Mouse (Mus musculus): ENCODE data around the gene Lct.
"Not testable (repeated sequence)": the region's sequence is repeated elsewhere in the genome, so short reads cannot be mapped to it uniquely, and the experiment has no call there.

Lct gene

DNA sequence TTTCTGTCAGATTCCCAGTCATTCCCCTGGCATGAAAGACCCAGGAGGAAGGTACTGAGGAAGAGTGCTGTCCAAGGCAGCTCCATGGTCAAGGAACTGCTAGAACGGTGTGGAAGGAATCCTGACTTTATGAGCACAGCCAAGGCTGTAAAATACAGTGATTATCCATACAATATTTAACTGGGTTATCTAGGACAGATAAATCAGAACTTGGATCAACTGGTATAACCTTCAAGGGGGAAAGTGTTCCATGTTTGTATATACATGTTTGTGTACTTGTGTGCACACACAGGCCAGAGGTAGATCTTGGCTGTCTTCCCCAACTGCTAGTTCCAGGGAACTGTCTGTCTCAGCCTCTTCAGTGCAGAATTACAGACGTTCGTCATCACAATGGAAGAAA lies at the start of gene Lct:
Gene Lct, minus strand, starts transcription at position 101 of the 400 bp plus-strand sequence.
- no peak for DNase-seq (ENCODE audit: low read depth, low spot score)

DNA sequence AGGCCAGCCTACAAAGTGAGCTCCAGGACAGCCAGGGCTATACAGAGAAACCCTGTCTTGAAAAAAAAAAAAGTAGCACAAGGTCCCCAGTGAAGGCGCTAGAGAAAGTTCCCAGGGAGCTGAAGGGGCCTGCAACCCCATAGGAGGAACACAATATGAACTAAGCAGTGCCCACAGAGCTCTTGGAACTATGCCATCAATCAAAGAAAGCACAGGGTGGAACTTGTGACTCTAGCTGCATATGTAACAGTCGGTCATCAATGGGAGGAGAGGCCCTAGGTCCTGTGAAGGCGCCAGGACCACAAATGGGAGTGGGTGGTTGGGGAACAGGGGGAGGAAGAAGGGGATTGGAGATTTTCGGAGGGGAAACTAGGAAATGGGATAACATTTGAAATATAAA lies 48.7 kb upstream of the Lct start:
- DNase-seq (ENCODE audit: low read depth, low spot score) = no peak

GRCm38 (mm10) chr1:128372143-128372860 lies 44.2 kb upstream of the Lct start:
- no peak for DNase-seq (ENCODE audit: low read depth, low spot score)

- peak; percentile 35 for DNase-seq (ENCODE audit: low read depth, low spot score)
Observed at GRCm38 (mm10) chr1:128368732-128369441, 40.8 kb upstream of the Lct start.

DNA sequence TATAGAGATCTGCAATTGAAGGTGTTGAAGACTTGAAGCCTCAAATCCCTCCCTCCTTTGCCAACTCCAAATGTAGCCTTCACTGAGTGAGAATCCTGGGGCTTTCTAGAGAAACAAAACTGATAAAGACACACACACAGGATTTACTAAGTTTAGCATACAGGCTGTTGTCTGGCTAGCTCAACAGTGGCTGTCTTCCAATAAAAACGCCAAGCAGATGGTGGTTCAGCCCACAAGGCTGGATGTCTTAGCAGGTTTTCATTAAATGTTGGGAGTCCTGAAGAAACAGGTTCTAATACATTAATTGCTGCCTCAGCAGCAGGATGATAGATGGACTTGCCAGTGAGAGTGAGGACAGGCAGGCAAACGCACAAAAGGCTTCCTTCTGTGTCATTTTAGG lies 32.5 kb upstream of the Lct start:
- DNase-seq (ENCODE audit: low read depth, low spot score) = no peak

- DNase-seq (ENCODE audit: low read depth, low spot score) = peak; percentile 91
Observed at GRCm38 (mm10) chr1:128359554-128360376, 31.6 kb upstream of the Lct start, which contains the start of gene Mcm6. Gene Mcm6, minus strand, starts transcription at chr1:128359664.

- DNase-seq (ENCODE audit: low read depth, low spot score) = no peak
Observed at GRCm38 (mm10) chr1:128358916-128359553, 30.9 kb upstream of the Lct start.

DNA sequence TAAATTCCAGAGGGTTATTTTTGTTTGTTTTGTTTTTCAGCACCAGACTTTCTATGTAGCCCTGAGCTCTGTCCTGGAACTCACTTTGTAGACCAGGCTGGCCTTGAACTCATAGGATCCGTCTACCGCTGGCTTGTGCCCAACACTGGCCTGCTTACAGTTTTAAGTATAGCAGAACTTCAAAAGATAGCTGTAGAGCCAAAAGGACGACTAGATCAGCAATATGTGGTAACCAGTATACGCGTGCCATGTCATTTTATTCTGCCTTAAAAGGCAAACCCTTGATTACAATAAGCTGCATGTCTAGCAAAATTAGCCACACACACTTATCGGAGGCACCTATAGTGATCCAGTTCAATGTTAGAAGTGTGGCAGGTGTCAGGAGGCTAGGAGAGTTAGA lies 30.2 kb upstream of the Lct start:
- no peak for DNase-seq (ENCODE audit: low read depth, low spot score)

DNA sequence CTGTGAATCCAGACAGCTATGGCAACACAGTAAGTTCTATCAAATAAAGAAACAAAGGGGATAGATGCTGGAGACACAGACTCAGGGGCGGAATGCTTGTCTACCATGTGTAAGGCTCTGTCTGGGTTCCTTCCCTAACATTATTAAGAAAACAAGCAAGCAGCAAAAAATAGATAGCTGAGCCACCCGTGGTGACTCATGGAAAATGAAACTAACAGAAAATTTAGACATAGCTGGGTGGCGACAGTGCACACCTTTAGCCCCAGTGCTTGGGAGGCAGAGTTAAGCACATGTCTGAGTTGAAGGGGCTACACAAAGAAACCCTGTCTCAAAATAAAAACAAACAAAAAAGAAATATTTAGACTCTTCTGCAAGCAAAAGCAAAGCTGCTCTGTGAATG lies 29.3 kb upstream of the Lct start:
- no peak for DNase-seq (ENCODE audit: low read depth, low spot score)

GRCm38 (mm10) chr1:128353092-128353491 lies 25.0 kb upstream of the Lct start:
- DNase-seq (ENCODE audit: low read depth, low spot score) = no peak

DNA sequence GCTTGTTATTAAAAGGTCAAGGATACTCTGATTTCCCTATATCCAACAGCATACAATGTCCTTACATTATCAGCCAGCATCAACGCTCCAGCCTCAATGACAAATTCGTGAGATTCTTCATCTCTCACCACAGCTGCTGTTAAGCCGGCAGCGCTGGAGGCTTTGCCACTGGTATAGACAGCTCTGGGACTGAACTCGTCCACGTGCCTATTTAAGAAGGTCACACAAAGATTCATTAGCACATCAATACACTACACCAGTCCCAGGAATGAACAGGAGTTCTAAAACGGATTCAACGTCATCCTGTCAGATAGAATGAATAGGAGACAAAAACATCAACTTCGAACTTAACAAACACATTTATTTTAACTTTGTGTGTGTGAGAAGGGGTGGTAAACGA lies 16.1 kb upstream of the Lct start:
- no peak for DNase-seq (ENCODE audit: low read depth, low spot score)

DNA sequence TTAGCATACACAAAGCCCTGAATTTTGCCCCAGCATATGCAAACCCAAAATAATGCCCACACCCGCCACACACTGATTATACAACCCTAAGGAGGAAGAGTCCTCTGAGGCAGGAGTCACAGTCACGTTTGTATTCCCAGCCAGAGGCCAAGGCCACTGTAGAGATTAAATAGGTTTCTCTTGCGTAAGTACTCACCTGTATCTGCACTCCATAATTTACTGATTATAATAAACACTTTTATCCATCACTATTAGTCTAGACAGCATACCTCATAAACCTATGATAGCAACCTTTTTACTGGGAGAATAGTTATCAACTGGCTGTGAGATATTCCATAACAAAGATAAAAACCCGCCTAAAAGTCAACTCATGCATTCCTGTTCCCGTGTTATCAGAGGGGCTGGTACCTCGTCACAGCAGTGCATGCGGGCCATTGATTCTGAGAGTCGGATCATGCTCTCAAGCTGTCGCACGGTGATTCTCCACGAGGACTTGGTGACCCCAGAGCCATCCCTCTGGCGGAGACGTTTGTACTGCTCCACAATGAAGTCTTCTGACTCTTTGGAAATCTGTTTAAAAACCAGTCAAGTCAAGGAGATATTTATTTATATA lies 9.7 kb upstream of the Lct start:
- no peak for DNase-seq (ENCODE audit: low read depth, low spot score)

GRCm38 (mm10) chr1:128330313-128330712 lies 2.2 kb upstream of the Lct start:
- no peak for DNase-seq (ENCODE audit: low read depth, low spot score)

DNA sequence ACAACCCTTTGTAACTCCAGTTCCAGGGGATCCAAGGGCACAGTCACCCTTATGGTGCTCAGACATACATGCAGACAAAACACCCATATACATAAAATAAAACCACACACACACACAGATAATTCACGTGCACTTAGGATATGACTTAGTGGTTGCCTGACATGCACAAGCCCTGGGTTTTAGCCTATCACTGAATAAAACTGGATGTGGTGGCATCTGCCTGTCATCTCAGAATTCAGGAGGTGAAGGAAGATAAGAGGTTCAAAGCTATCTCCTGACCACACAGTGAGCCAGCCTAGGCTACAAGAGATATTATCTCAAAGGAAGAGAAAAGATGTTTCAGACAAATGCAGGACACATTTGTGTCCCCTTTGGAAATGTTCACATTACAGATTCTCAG lies 953 bp downstream of the Lct start:
- no peak for DNase-seq (ENCODE audit: low read depth, low spot score)

DNA sequence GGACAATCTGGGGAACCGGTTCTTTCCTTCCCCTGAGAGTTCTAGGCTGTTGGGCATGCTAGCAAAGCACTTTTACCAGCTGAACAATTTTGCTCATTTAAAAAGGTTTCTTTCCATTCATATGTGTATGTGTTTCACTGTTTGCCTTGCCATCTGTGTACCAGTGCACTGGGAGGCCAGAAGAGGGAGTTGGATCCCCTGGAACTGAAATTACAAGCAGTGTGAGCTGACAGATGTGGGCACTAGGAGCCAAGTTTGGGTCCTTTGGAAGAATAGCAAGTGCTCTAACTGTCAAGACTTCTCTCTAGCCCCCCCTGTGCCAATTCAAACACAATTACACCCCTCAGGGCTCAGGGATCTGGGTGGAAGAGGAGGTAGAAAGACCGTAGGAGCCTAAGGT lies 3.3 kb downstream of the Lct start:
- no peak for DNase-seq (ENCODE audit: low read depth, low spot score)

DNA sequence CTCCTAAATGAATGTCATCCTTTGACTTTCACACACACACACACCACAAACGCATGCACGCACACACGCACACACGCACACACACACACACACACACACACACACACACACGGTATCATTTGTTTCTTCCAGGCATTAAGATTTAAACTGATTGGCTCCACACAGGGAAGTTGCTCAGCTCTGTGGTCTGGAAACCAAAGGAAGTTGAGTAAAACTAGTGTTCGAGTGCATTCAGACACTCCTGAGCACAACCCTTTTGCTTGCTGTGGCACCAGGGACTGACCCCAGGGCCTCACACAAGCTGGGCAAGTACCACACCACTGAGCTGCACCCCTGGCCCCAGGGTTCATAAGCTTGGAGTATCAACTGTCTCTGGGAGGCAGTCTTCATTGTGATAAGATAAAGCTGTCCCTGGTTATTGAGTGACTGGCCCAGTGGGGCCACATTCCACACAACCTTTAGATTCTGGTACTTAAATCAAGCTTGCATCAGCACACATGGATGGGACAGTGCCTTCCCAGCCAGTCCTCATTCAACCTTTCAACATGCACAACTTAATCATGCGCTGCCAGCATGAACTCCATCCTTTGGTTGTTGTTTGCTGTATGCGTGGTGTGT lies 5.0 kb downstream of the Lct start:
- no peak for DNase-seq (ENCODE audit: low read depth, low spot score)

DNA sequence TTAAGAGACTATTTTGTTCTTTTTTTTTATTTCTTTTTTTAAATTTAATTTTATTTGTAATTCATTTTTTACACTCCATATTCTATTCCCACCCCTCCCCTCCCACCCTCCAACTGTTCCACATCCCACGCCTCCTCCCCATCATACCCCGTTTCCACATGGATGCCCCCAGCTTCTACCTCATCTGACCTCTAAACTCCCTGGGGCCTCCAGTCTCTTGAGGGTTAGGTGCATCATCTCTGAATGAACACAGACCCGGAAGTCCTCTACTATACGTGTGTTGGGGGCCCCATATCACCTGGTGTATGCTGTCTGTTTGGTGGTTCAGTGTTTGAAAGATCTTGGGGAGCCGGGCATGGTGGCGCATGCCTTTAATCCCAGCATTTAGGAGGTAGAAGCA lies 8.9 kb downstream of the Lct start:
- not testable (repeated sequence) for DNase-seq (ENCODE audit: low read depth, low spot score)

DNA sequence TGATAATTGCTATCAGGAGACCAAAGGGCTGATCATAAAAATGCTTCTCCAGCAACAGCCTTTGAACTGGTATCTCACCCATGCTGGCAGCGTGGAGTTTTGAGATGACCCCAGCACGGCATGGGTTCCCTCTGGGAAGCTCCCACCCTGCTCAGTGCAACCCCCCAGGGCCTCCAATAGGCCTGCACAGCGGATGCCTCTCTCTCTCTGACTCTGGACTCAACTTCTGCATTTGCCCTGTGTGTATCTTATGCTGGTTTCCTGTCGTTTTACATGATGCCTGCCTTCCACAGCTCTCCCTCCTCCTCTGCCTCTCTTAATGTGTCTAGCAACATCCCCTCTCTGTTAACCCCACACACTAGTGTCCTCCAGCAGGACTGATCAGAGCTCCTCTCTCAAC lies 13.5 kb downstream of the Lct start:
- no peak for DNase-seq (ENCODE audit: low read depth, low spot score)

DNA sequence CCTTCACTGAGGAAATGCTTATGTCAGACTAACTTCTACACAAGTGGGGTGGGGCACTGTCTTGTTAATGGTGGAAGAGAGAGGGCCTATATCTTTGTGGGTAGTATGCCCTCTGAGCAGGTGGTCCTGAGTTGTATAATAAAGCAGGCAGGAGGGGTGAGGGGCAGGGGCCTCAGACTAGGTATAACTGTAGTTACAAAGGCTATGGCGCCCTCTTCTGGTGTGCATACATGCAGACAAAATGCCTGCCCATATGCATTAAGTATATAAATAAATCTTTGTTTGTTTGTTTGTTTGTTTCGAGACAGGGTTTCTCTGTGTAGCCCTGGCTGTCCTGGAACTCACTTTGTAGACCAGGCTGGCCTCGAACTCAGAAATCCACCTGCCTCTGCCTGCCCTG lies 19.1 kb downstream of the Lct start:
- DNase-seq (ENCODE audit: low read depth, low spot score) = no peak

DNA sequence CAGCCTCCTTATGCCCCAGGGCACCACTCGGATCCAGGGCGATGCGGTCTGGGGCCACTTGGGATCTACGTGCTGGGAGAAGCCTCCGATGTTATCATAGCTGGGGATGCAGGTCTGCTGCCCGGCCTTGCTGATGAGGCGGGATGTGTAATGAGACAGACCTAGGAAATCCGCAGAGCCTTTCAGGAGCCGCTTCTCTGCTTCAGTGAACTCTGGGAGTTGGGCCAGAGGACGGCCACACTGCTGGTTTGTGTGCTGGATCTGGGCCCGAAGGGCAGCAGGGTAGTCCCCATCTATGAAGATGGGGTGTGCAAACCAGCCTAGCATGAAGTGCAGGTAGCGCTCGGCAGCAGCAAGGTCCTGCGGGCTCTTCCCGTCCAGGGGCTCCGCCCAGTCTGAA lies 24.2 kb downstream of the Lct start:
- DNase-seq (ENCODE audit: low read depth, low spot score) = no peak

Data from embryo, embryonic 11.5 days (tissue).